Mouse (Mus musculus) activated CD4-positive, CD25-positive, alpha-beta regulatory T cell, adult 4 months (primary cell): ENCODE data around the gene Cyp24a1. TPM values are rescaled to one million over a fixed set of nuclear protein-coding genes. Genes with fewer than 3 reads are reported as not detected.
A peak's percentile ranks its signal among the peaks of the same experiment; 100 is the strongest.
"Not testable (repeated sequence)": the region's sequence is repeated elsewhere in the genome, so short reads cannot be mapped to it uniquely, and the experiment has no call there.

Experiments used
- ATAC-seq: one replicate; pipeline ENCODE4 v1.8.0; 2017
- polyA plus RNA-seq, 2 experiments: library from polyadenylated mRNA; unstranded; fragments of 100-300 nt; shearing (Covaris generic); gene quantifications; one replicate each; pipeline ENCODE4 v1.2.1; 2017

Gene Cyp24a1
- polyA plus RNA-seq, 2 experiments from 2014 or later = 0.19 TPM; not detected in 1

GRCm38 (mm10) chr2:170494784-170495710 is 1.9 kb downstream of the Cyp24a1 start:
- no peak for ATAC-seq

DNA sequence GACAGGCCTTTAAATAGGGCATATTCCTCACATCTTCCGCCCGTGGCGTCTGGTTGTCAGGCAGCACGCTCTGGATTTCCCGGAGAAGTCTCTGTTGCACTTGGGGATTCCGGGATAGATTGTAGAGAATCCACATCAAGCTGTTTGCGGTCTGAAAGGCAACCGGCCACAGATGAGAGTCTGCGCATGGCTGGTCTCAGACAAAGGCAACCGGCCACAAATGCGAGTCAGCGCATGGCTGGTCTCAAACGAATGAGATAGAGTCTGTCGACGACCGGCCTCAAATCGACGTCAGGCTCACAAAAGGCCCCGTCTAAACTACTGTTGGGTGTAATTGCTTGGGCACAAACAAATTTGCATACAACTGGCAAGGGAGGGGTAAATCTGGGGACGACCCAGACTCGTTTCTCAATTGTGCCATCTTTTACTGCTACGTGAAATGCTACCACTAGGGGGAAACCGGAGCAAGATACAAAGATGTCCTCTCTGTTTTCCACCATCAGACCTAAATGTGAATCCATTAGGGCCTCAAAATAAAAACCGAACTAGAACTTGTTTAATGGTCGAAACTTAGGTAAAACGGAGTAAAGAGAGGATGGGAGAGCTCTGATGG is 8.9 kb downstream of the Cyp24a1 start:
- peak; percentile 52 for ATAC-seq

DNA sequence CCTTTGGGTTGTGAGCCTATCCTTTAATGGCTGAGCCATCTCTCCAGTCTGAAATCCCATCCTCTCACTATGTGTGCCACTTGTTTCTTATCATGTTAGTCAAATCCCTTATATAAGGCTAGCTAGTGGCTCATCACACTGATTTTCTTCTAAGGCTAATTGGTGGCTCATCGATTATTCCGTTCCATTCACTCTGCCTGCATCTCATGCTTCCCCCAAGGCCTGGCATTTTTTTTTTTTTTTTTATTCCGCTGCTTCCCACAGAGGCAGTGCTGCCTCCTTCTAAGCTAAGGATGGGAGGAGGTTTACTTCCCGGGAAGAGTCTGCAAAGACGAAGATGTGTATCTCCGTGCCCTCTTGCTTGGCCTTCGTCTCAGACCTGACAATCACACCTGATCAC is 9.7 kb downstream of the Cyp24a1 start:
- ATAC-seq = no peak

- ATAC-seq = no peak
Observed at GRCm38 (mm10) chr2:170483914-170484313, 13.0 kb downstream of the Cyp24a1 start.

DNA sequence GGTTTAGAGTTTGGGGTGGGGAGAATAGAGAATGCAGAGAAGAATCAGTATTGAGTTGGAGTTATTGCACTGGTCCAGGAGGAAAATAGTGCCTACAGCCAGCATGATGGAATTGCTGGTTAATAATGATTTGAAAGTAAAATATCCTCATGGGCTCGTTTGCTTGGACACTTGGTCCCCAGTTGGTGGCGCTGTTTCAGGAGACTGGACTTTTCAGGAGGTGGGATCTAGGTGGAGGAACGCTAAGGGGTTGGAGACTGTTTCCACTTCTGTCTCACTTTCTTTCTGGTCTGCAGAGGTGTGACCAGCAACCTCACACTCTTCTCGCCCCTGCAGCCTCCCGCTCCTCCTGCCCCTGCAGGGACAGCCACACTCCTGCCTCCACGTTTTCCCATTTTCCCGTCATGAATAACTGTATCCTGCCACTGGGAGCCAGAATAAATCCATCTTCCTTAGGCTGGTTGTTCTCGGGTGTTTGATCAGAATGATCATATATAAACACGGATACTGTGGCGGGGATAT is 14.9 kb downstream of the Cyp24a1 start:
- ATAC-seq = no peak

- ATAC-seq = no peak
Observed at GRCm38 (mm10) chr2:170476643-170477042, 20.3 kb downstream of the Cyp24a1 start.

- ATAC-seq = no peak
Observed at GRCm38 (mm10) chr2:170476215-170476614, 20.7 kb downstream of the Cyp24a1 start.

DNA sequence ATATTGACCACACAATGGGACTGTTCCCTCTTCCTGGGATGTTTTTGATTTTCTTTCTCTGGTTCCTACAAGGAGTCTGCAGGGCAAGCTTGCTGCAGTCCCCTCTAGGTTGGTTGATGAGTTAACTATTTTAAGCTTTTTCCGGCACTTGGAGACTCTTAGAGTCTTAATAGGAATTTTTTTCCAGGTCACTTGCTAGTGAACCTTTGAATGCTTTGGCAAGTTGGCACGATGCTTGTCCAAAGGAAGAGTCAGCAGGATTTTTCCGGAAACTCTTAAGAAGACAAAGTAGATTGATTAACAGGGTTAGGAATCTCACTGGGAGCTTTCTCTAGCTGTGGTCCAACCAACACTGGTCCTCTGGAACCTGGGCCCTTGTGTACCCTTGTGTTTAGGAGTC is 21.8 kb downstream of the Cyp24a1 start:
- no peak for ATAC-seq

- ATAC-seq = no peak
Observed at GRCm38 (mm10) chr2:170474125-170474524, 22.8 kb downstream of the Cyp24a1 start.

DNA sequence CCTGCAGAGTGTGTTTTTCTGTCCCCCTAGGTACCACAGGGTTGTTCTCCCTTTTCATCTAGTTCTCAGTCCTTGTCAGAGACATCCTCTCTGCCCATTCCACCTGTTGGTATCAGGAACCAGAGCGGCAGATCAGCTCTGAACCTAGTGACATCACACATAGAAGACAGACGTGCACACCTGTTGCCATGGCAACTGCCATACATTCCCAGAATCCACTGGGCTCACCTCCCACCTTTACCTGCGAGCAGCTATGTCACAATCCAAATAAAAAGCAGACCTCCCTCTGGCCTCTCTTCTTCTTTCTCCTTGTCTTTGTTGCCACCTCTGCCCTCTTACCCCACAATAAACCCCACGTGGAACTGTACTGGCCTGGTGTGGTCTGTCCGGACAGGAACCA is 26.4 kb downstream of the Cyp24a1 start:
- no peak for ATAC-seq

- ATAC-seq = no peak
Observed at GRCm38 (mm10) chr2:170469616-170470308, 27.2 kb downstream of the Cyp24a1 start.

GRCm38 (mm10) chr2:170468009-170468408 is 28.9 kb downstream of the Cyp24a1 start:
- no peak for ATAC-seq

- no peak for ATAC-seq
Observed at GRCm38 (mm10) chr2:170464817-170465216, 32.1 kb downstream of the Cyp24a1 start.

DNA sequence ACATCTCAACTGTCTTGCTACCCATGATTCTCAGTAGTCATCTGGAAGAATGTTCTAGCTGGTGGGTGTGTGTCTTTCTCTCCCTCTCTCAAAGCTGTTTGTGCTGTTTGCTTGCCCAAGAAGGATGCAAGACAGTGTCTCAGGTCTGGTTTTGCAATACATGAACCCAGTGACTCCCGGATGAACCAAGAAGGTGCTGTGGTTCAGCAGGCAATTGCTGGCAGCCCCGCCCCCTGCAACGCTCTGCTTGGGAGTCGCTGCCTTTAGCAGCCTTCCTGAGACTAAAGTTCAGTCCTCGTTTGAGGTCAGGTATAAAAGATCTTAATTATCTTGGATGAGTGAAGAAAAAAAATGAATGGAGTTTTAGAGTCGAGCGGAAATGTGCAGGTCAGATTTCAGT is 35.3 kb downstream of the Cyp24a1 start:
- ATAC-seq = no peak

GRCm38 (mm10) chr2:170459805-170460204 is 37.1 kb downstream of the Cyp24a1 start:
- ATAC-seq = no peak

GRCm38 (mm10) chr2:170459183-170459582 is 37.8 kb downstream of the Cyp24a1 start:
- ATAC-seq = no peak

DNA sequence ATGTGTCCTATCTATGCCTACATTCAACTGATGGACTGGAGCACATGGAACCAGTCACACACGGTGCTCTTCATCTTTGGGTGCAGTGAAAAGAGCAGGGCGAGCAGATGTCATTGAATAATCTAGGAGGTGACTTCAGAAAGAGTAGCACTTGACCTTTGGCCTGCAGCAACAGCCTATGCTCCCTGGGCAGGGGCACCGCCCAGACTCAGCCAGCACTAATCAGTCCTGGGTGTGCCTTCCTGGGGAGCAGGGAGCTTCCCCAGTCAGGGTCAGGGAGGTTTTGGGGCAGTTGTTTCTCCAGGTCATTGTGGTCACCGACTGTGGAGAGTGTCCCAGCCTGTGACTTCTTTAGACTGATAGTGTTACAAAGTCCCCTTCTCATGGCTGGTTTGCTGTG is 43.1 kb downstream of the Cyp24a1 start:
- not testable (repeated sequence) for ATAC-seq

DNA sequence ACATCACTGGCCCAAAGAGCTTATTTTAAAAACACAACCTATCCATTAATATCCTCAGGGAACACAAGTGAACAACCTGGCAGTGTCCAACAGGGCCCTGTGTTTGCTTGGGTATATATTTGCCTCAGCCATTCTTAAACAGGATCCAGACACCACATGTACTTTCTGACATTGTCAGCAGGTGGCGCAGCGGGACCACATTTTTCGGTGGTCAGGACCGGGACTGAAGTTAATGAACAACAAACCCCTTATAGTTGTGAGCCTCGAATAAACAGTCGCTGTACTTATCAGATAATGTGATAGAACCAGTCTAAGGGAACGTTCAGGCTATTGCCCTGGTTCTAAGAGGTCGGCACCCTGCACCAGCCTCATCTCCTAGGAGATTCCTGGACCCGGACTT is 46.0 kb downstream of the Cyp24a1 start:
- no peak for ATAC-seq

DNA sequence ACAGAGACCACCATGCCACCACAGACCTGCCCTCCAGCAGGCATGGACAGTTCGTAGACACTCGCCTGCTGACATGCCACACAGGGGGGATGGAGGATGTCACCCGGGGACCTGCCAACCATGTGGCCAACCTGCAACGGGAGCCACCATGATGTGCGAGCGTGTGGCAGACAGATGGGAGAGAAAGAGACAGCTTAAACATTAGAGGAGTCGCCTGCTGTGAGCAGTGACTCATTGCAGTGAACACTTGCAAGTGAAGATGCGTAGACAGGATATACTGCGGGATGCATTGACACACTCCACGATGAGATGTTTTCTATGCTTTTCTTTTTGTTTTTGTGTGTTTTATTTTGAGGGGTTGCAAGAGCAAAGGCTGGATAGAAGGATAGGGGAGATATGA is 49.3 kb downstream of the Cyp24a1 start:
- ATAC-seq = no peak

DNA sequence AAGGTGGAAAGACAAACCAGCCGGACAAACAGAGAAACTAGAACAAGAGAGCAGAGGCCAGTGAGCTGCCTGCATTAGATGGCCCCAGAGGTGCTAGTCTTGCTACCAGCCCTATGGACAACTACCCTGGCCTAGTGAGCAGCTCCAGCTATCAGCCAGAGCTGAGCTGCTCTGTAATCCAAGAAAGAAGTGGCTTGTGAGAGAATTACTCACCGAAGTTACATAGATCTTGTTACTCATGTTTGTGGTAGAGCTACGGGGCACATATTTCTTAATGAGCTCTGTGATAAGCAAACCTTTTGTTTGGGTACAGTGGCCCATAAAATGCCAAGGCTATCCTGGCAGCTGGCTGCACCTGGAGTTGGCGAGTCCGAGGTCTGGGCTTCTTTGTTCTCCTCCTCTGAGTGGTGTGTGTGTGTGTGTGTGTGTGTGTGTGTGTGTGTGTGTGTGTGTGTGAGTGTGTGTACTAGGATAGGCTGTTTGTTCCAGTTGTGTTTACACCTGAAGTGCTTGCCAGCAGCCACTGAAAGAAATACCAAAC is 50.0 kb downstream of the Cyp24a1 start:
- no peak for ATAC-seq

DNA sequence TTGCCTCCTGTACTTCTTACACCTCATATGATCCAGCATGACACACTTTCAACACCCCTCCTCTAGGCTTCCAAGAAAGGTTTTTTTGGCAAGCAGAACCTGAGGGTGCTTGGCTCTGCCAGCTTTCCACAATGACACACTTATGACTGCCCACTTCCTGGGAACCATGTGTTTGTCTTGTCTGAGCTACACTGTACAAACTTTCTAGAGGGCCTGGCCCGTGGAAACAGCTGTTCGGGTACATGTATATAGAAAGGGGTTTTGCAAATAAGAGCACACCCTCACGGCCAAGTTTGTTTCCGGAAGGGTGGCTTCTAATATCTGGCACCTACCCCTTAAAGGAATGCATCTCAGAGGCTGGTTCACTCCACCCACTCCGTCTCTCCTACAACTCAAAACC is 51.1 kb downstream of the Cyp24a1 start:
- no peak for ATAC-seq

- no peak for ATAC-seq
Observed at GRCm38 (mm10) chr2:170442535-170442934, 54.4 kb downstream of the Cyp24a1 start.

DNA sequence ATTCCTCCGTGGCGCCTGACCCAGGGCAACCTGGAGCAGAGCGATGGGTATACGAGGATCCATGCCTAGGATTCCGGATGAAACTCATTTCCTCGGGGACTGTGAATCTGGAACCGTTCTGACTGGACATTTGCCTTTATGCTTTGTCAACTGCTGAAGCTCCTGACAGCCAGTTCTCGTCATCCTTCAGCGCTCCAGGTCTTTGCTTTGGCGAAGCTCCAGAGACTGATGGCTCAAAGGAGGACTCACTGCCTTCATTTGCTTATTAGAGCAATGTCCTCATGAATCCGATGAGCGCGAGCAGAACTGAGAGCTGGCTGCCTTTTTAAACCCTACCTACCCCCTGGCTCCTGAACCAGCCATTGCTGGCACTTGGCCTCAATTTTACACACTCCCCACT is 58.2 kb downstream of the Cyp24a1 start:
- ATAC-seq = no peak
